30 mouse cellular contexts compared by ENCODE assay signal in genomic region chr6:60441952-60442351, GRCm38 (mm10).
DNase-seq lines count a peak whose midpoint lies in the region; ATAC-seq lines count a peak whose summit lies in the region.
"Had no signal": no experiment of that assay in that cellular context is flagged by ENCODE, and none has a peak within 500 bp of the region (broad histone marks: within the 10 kb centered on the region; RNA-seq: fewer than 3 reads in every experiment).

No protein-coding gene starts in this region.

- no peak overlapping the region for H3K9ac ChIP-seq in embryonic facial prominence, embryonic 14.5 days (ENCODE audit: low read depth, low read length)
- H3K9ac ChIP-seq: embryonic facial prominence, embryonic 15.5 days; forebrain, embryonic 12.5 days; forebrain, postnatal 0 days; intestine, embryonic 15.5 days; limb, embryonic 12.5 days had no signal

- no peak overlapping the region for H3K4me2 ChIP-seq in embryonic facial prominence, embryonic 14.5 days (ENCODE audit: low read depth, low read length)
- H3K4me2 ChIP-seq: embryonic facial prominence, embryonic 15.5 days; forebrain, embryonic 12.5 days; heart, embryonic 11.5 days; intestine, embryonic 15.5 days; limb, embryonic 12.5 days; midbrain, embryonic 11.5 days had no signal

- H3K27ac ChIP-seq in embryonic facial prominence, embryonic 14.5 days (replicated peaks; ENCODE audit: low read depth, low read length), result no peak overlapping the region
- no peak overlapping the region for H3K27ac ChIP-seq in embryonic facial prominence, embryonic 10.5 days (replicated peaks)
- H3K27ac ChIP-seq: embryonic facial prominence, embryonic 15.5 days; forebrain, embryonic 12.5 days; hindbrain, embryonic 10.5 days; hindbrain, postnatal 0 days; intestine, embryonic 15.5 days; limb, embryonic 12.5 days had no signal

- H3K4me3 ChIP-seq in embryonic facial prominence, embryonic 14.5 days (ENCODE audit: low read depth, low read length), result no peak overlapping the region
- no peak overlapping the region for H3K4me3 ChIP-seq in embryonic facial prominence, embryonic 10.5 days
- H3K4me3 ChIP-seq: embryonic facial prominence, embryonic 15.5 days; forebrain, embryonic 12.5 days; hindbrain, embryonic 10.5 days; intestine, embryonic 15.5 days; limb, embryonic 12.5 days had no signal

- DNase-seq in embryonic facial prominence, embryonic 14.5 days (ENCODE audit: low spot score), result peak; percentile 5
- no peak for DNase-seq in embryonic facial prominence, embryonic 10.5 days (ENCODE audit: low spot score)
- peak; percentile 30 for DNase-seq in layer of hippocampus, adult 9-11 months
- no peak for DNase-seq in layer of hippocampus, adult 11-12 months (ENCODE audit: low spot score)
- peak; percentile 5 for DNase-seq in R1 (ENCODE audit: low read depth, low spot score)
- DNase-seq in retina, embryonic 14.5 days (ENCODE audit: low spot score), result peak; percentile 34
- DNase-seq in cerebellum, postnatal 14 days, result no peak
- DNase-seq in adrenal gland, adult 18-20 months (ENCODE audit: low spot score in 2 of 2), result no peak
- DNase-seq: adrenal gland, postnatal 25 days; cerebellum, adult 18-20 months; cerebellum, postnatal 10 days; forebrain, postnatal 0 days; gastrocnemius, postnatal 14 days; heart, adult 18-20 months; kidney, adult 2 months; kidney, postnatal 10 days; lung, postnatal 14 days; right cerebral cortex, postnatal 4 days; thymus, postnatal 4 days had no signal

- no peaks in the 10 kb centered on the region for H3K9me3 ChIP-seq in embryonic facial prominence, embryonic 14.5 days (ENCODE audit: control insufficient read depth, low read length)
- H3K9me3 ChIP-seq in embryonic facial prominence, embryonic 10.5 days, result no peaks in the 10 kb centered on the region
- H3K9me3 ChIP-seq: embryonic facial prominence, embryonic 15.5 days; forebrain, embryonic 12.5 days; G1E; hindbrain, embryonic 10.5 days; intestine, embryonic 15.5 days; limb, embryonic 12.5 days had no signal

- no peaks in the 10 kb centered on the region for H3K36me3 ChIP-seq in embryonic facial prominence, embryonic 14.5 days (ENCODE audit: control insufficient read depth, insufficient read depth, low read length)
- H3K36me3 ChIP-seq in embryonic facial prominence, embryonic 10.5 days (replicated peaks), result no peaks in the 10 kb centered on the region
- H3K36me3 ChIP-seq: embryonic facial prominence, embryonic 15.5 days; forebrain, embryonic 12.5 days; G1E; hindbrain, embryonic 10.5 days; intestine, embryonic 15.5 days; limb, embryonic 12.5 days had no signal

- H3K27me3 ChIP-seq in embryonic facial prominence, embryonic 14.5 days (replicated peaks; ENCODE audit: control insufficient read depth, insufficient read depth, low read length), result no peaks in the 10 kb centered on the region
- H3K27me3 ChIP-seq in embryonic facial prominence, embryonic 10.5 days (replicated peaks; ENCODE audit: low read depth, poor library complexity, severe bottlenecking), result no peaks in the 10 kb centered on the region
- H3K27me3 ChIP-seq: embryonic facial prominence, embryonic 15.5 days; forebrain, embryonic 12.5 days; intestine, embryonic 15.5 days; limb, embryonic 12.5 days; Patski had no signal

- WGBS in embryonic facial prominence, embryonic 14.5 days, result 69% methylated on average over 1 of the region's 1 CpGs
- WGBS in embryonic facial prominence, embryonic 10.5 days, result 63% methylated on average over 1 of the region's 1 CpGs

- no peaks in the 10 kb centered on the region for H3K4me1 ChIP-seq in embryonic facial prominence, embryonic 14.5 days (ENCODE audit: control insufficient read depth, insufficient read depth, low read length)
- no peaks in the 10 kb centered on the region for H3K4me1 ChIP-seq in embryonic facial prominence, embryonic 10.5 days
- H3K4me1 ChIP-seq: embryonic facial prominence, embryonic 15.5 days; forebrain, embryonic 12.5 days; hindbrain, embryonic 10.5 days; intestine, embryonic 15.5 days; limb, embryonic 12.5 days had no signal

- no peak for ATAC-seq in embryonic facial prominence, embryonic 14.5 days (ENCODE audit: low read depth)
- ATAC-seq: forebrain, postnatal 0 days; hindbrain, postnatal 0 days; intestine, embryonic 15.5 days; midbrain, embryonic 16.5 days; Patski had no signal

Comparison
In these comparisons a context has a peak if more than half of its experiments do, and no peak if none do; other contexts are left out.
1. DNase-seq: peak in embryonic facial prominence, embryonic 14.5 days (single experiment), layer of hippocampus, adult 9-11 months (single experiment), R1 (single experiment) and retina, embryonic 14.5 days (single experiment); none in embryonic facial prominence, embryonic 10.5 days (single experiment), layer of hippocampus, adult 11-12 months (single experiment), cerebellum, postnatal 14 days (0 of 2) and adrenal gland, adult 18-20 months (0 of 2).